Mouse (Mus musculus): Measurements from ENCODE around the gene Grpel1. TPM values are rescaled to one million over a fixed set of nuclear protein-coding genes. Genes with fewer than 3 reads are reported as not detected.

Gene Grpel1
- total and polyA plus RNA-seq, 2 experiments from 2014 or later, result 13.9 to 41.9 TPM

DNA sequence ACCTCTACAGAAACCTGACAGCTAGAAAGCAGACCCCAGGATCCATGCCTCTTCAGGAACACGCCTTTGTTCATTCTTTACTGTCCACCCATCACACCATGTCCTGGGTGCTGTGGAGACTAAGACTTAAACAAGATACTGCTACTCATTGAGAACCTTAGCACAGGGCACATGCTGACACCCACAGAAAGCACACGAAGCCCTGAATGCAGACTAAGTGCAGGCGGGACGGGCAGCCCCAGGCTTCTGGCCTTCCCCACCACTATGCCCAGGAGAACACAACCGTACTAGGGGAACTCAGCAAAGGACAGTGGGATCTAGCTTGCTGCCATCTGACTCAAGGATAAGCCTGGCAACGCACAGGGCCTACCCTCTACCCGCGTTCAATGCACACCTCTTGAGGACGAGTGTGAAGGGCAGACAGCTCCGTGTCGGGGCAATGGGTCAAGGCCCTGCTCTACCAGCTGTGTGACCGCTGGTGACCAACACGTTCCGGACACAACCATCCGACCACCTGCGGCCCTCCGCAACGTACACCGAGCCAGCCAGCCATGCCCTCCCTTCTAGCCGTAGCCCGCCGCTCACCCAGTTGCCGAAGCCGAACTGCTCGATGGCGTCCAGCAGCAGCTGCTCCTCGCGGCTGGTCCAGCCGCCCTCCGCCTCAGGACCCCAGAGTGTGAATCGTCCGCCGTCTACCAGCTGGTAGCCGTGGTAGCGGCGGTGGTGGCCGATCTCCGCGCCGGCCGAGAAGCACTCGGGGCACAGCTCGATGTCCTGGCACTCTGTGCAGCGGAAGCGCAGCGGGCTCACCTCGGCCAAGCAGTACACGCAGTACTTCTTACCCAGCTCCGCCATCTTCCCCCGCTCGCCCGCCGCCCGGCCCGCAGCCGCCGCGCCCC lies 18.7 kb downstream of the Grpel1 start:
- peak; percentile 60 for ATAC-seq
- TF ChIP-seq CTCF (IDR thresholded peaks at IDR 0.05; ENCODE audit: low read depth), result no peak
- WGBS, result 1% methylated on average over 58 of the region's 58 CpGs

DNA sequence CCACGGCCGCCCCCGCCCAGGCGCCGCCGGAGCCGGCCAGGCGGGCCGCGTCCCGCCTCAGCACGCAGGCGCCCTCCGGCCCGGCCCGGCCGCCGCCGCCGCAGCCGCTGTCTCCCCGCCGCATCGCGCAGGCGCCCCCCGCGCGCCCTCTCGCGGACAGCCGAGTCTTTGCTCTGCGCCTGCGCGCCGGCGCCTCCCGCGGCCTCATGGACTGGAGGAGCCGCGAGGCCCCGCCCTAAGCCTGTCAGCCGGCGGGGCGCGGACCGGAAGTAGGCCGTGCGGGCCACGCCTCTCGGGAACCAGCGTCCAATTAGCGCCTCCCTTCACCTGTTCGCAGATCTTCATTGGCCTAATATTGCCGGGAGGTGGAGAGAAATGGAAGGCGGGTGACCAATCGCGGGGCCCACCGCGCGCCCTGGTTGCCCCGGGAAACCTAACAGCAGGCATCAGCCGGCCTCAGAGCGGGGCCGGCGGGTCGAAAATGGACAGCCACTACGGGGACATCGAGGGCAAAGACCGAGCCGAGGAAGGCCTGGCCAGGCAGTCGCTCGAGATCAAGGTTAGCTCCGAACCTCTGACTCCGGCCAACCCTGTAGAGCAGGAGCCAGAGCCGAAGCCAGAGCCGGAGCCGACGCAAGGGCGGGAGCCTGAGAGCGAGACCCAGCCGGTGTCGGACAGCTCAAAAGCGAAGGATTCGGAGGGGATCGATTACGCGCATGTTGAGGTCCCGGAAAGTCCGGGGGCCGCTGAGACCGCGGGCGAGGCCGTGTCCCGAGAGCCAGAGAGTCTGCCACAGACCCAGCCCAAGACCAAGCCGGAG lies 19.6 kb downstream of the Grpel1 start, which contains the start of the genes Tada2b and Ccdc96:
Tada2b (minus strand) TSS at position 115 of the 820 bp plus-strand sequence.
Ccdc96 (plus strand) TSS at position 418 of the 820 bp plus-strand sequence.
- peaks cover 21% of the 10 kb centered on the region for H3K4me1 ChIP-seq (ENCODE audit: insufficient read depth, low read length)
- ATAC-seq, result peak; percentile 99
- WGBS, result under 1% methylated on average over 78 of the region's 97 CpGs

More for the DNA sequence above, 18.7 kb downstream of the Grpel1 start:
- H3K9ac ChIP-seq (replicated peaks; ENCODE audit: low read length), result peak overlapping the region; percentile 94
- H3K27me3 ChIP-seq (ENCODE audit: insufficient read depth, low read length), result no peaks in the 10 kb centered on the region
- peaks cover 21% of the 10 kb centered on the region for H3K4me1 ChIP-seq (ENCODE audit: insufficient read depth, low read length)
- peak overlapping the region; percentile 93 for H3K4me3 ChIP-seq (ENCODE audit: low read length)
- no peaks in the 10 kb centered on the region for H3K9me3 ChIP-seq (ENCODE audit: low read length)
- no peaks in the 10 kb centered on the region for H3K36me3 ChIP-seq (ENCODE audit: insufficient read depth, low read length)
- peak overlapping the region; percentile 90 for H3K4me2 ChIP-seq (ENCODE audit: low read depth, low read length)
- H3K27ac ChIP-seq, result peak overlapping the region; percentile 88
- no peak for DNase-seq (ENCODE audit: low spot score)

GRCm38 (mm10) chr5:36485306-36485705 lies 20.5 kb downstream of the Grpel1 start:
- Histone ChIP-seq H3K27me3 (ENCODE audit: insufficient read depth, low read length) (no peaks in the 10 kb centered on the region), H3K4me2 (ENCODE audit: low read depth, low read length) (peak overlapping the region; percentile 97), H3K9ac (replicated peaks; ENCODE audit: low read length) (peak overlapping the region; percentile 63), H3K27ac (no peak overlapping the region), H3K4me3 (ENCODE audit: low read length) (peak overlapping the region; percentile 93), H3K4me1 (ENCODE audit: insufficient read depth, low read length) (peaks cover 21% of the 10 kb centered on the region), H3K36me3 (ENCODE audit: insufficient read depth, low read length) (no peaks in the 10 kb centered on the region), H3K9me3 (ENCODE audit: low read length) (no peaks in the 10 kb centered on the region)
- WGBS, result 50% methylated on average over 19 of the region's 19 CpGs
- no peak for TF ChIP-seq CTCF (IDR thresholded peaks at IDR 0.05; ENCODE audit: low read depth)
- DNase-seq (ENCODE audit: low spot score) (no peak), ATAC-seq (no peak)

More for the DNA sequence above, 19.6 kb downstream of the Grpel1 start, which contains the start of the genes Tada2b and Ccdc96:
- H3K9ac ChIP-seq (replicated peaks; ENCODE audit: low read length), result peak within 1 kb of the TSS; percentile 94
- 0 out of 2 replicates have a peak, but pooled peaks have one; percentile 9 for TF ChIP-seq CTCF (IDR thresholded peaks at IDR 0.05; ENCODE audit: low read depth)
- peak within 1 kb of the TSS; percentile 93 for H3K4me3 ChIP-seq (ENCODE audit: low read length)
- peak within 1 kb of the TSS; percentile 97 for H3K4me2 ChIP-seq (ENCODE audit: low read depth, low read length)
- no peaks in the 10 kb centered on the region for H3K9me3 ChIP-seq (ENCODE audit: low read length)
- DNase-seq (ENCODE audit: low spot score), result peak; percentile 100
- no peaks in the 10 kb centered on the region for H3K36me3 ChIP-seq (ENCODE audit: insufficient read depth, low read length)
- H3K27me3 ChIP-seq (ENCODE audit: insufficient read depth, low read length), result no peaks in the 10 kb centered on the region
- H3K27ac ChIP-seq, result peak within 1 kb of the TSS; percentile 88

DNA sequence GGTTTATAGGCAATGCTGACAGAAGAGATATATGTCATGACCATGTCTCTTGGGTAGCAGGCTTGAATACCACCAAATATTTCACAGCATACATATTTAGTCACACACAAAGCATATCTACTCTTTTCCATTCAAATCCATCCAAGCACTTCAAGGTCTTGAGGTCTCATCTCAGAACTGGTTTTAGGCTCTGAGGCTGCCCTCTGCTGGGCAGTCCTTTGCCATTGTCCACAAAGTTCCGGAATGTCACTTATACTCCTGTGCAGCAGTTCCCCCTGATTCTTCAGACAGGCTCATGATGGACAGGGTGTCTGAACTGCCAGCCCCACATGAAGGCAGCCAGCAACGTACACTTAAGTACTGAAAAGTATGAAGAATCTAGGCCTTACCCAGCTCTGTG lies 24.4 kb downstream of the Grpel1 start:
- ATAC-seq, result no peak
- H3K9ac ChIP-seq (replicated peaks; ENCODE audit: low read length), result no peak overlapping the region

GRCm38 (mm10) chr5:36493919-36494318 lies 29.1 kb downstream of the Grpel1 start:
- TF ChIP-seq CTCF (IDR thresholded peaks at IDR 0.05; ENCODE audit: low read depth), result no peak
- Histone ChIP-seq H3K36me3 (ENCODE audit: insufficient read depth, low read length) (peaks cover 63% of the 10 kb centered on the region), H3K9me3 (ENCODE audit: low read length) (no peaks in the 10 kb centered on the region), H3K9ac (replicated peaks; ENCODE audit: low read length) (no peak overlapping the region), H3K27me3 (ENCODE audit: insufficient read depth, low read length) (no peaks in the 10 kb centered on the region), H3K4me2 (ENCODE audit: low read depth, low read length) (no peak overlapping the region), H3K27ac (no peak overlapping the region), H3K4me1 (ENCODE audit: insufficient read depth, low read length) (no peaks in the 10 kb centered on the region), H3K4me3 (ENCODE audit: low read length) (no peak overlapping the region)
- no peak for ATAC-seq
- no peak for DNase-seq (ENCODE audit: low spot score)
- WGBS, result 90% methylated on average over 6 of the region's 6 CpGs

More for the DNA sequence above, 24.4 kb downstream of the Grpel1 start:
- DNase-seq (ENCODE audit: low spot score), result peak; percentile 60
- H3K4me3 ChIP-seq (ENCODE audit: low read length), result no peak overlapping the region
- WGBS, result 53% methylated on average over 2 of the region's 2 CpGs
- TF ChIP-seq CTCF (IDR thresholded peaks at IDR 0.05; ENCODE audit: low read depth), result peak; percentile 75
- H3K9me3 ChIP-seq (ENCODE audit: low read length), result no peaks in the 10 kb centered on the region
- H3K4me1 ChIP-seq (ENCODE audit: insufficient read depth, low read length), result peaks cover 7% of the 10 kb centered on the region; the same call in 1 of the 2 replicates
- H3K27ac ChIP-seq, result no peak overlapping the region
- H3K27me3 ChIP-seq (ENCODE audit: insufficient read depth, low read length), result no peaks in the 10 kb centered on the region
- H3K36me3 ChIP-seq (ENCODE audit: insufficient read depth, low read length), result peaks cover 34% of the 10 kb centered on the region
- no peak overlapping the region for H3K4me2 ChIP-seq (ENCODE audit: low read depth, low read length)

- no peak for TF ChIP-seq CTCF (IDR thresholded peaks at IDR 0.05; ENCODE audit: low read depth)
Observed at GRCm38 (mm10) chr5:36494709-36495108, 29.9 kb downstream of the Grpel1 start.

More at GRCm38 (mm10) chr5:36494709-36495108, 29.9 kb downstream of the Grpel1 start:
- Histone ChIP-seq H3K4me3 (ENCODE audit: low read length) (no peak overlapping the region), H3K27ac (no peak overlapping the region), H3K9ac (replicated peaks; ENCODE audit: low read length) (no peak overlapping the region), H3K4me1 (ENCODE audit: insufficient read depth, low read length) (no peaks in the 10 kb centered on the region), H3K4me2 (ENCODE audit: low read depth, low read length) (no peak overlapping the region), H3K36me3 (ENCODE audit: insufficient read depth, low read length) (peaks cover 66% of the 10 kb centered on the region), H3K27me3 (ENCODE audit: insufficient read depth, low read length) (no peaks in the 10 kb centered on the region), H3K9me3 (ENCODE audit: low read length) (no peaks in the 10 kb centered on the region)
- ATAC-seq (no peak), DNase-seq (ENCODE audit: low spot score) (no peak)
- 97% methylated on average over 9 of the region's 9 CpGs for WGBS

Data from hindbrain, postnatal 0 days (tissue).